Mouse (Mus musculus) left cerebral cortex, postnatal 14 days (tissue): Measurements from ENCODE around the gene Acvr1b. TPM values are rescaled to one million over a fixed set of nuclear protein-coding genes. Genes with fewer than 3 reads are reported as not detected.

ENCODE experiments used
- DNase-seq, 2 experiments: peaks; one replicate each; pipeline ENCODE4 v3.0.0; 2021 to 2022; ENCODE audit warnings: low spot score in 2 of 2, mixed read lengths in 1 of 2
- intact Hi-C: fragments of 180-260 bp; cut with DNase I; formaldehyde crosslinking; loops from one replicate; pipeline ENCODE4 v1.15.1; 2025
- total RNA-seq, 2 experiments: library from RNA; stranded (reverse); gene quantifications; 2 replicates each; pipeline ENCODE4 v1.2.3; 2021

Gene Acvr1b
- total RNA-seq, 2 experiments from 2014 or later, result 112 to 121 TPM

DNA sequence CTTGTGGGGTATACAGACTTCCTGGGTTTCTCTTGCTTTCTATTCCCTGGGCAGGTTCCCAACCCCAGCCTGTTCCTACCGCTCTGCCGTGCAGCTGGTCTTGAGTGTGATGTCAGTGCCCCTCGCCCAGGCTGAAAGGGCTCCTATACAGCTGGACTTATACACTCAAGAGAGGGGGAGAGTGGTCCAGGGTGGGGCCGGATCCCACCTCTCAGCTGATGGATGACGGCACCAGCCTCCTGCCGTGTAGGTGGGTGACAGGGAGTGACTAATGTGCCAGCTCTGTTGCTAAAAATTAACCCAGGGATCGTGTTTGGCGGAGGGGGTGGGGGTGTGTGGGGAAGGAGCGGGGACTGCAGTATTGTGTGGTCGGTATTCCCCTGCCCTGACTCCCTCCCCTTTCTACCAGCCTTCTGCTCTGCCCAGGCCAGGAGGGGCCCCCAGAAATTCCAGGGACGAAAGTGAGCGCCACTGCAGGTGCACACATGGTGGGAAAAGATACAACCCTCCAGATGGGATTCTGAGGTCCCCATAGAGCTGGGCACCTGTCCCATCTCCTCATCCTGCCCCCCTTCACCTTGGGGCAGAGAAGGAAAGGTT is 62.0 kb downstream of the Acvr1b start:
- intact Hi-C loops, result no loop called here
- DNase-seq, result peak; percentile 70 to 77

DNA sequence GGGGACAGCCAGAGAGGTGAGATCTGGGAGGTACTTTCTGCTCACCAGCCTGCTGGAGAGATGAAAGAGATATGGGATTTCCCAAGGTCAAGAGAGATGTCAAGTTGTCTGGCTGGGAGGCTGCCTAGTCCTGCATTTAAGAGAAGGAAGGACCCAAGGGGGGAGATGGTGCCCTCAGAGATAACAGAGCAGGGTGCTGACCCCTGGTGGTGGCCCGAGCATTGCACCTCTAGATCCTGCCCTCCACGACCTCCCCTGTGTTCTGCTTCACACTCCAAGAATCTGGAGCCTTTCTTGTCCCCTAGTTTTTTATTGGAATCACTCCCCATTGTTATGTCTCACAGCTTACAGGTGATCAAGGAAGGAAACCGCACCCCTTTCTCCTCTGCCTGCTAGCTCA is 63.0 kb downstream of the Acvr1b start:
- intact Hi-C loops, result no loop called here
- peak in 1 of 2 experiments; percentile 65 for DNase-seq

DNA sequence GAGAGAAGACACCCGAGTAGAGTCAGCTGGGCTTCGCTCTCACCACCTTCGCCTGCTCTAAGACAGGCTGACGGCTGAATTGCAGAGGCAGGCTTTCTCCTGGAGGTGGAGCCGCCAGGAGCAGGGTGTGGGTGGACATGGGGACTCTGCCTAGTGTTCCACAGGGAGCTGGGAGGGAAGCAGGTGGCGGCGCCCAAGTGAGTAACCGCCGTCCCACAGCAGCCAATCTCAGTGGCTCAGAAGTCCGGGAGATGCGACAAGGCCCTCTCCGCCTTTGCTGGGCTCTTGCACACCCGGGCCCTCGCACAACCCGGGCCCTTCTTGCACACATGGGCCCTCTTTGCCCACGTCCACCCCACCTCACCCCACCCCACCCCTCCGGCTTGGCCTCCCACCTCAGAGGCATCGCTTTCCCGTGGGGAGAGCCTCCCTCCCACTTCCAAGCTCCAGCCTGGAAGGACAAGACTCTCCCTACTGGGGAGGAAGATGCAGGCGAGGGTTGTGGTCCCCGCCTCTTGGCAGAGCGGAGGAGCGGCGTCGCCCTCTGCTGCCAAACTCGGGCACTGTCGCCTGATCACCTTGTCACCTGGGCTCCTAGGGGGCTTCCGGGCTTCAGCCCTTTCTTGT is 65.1 kb downstream of the Acvr1b start:
- intact Hi-C loops, result loop anchor here (2.0 kb wide), 1 partner anchor 18 kb away; no protein-coding TSS in a partner anchor
- peak; percentile 73 to 80 for DNase-seq

DNA sequence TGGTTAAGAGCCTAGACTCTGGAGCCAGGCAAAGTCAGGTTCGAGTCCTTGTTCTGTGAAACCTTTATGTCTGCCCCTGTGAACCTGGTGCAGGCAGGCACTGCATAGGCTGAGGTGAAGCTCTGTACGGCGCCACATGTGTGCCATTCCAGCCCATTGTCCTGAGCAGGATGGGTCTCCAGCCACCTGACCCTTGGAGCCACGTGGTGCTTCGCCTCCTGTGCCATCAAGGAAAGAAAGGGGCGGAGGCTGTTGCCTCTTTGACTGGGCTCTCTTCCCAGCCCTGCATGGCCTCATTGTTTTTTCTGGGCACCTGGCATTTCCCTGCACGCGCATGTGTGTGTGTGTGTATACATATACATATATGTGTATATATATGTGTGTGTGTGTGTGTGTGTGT is 66.0 kb downstream of the Acvr1b start:
- intact Hi-C loops, result loop anchor here (2.0 kb wide), 2 partner anchors 19 to 73 kb away; no protein-coding TSS in a partner anchor
- DNase-seq, result no peak

DNA sequence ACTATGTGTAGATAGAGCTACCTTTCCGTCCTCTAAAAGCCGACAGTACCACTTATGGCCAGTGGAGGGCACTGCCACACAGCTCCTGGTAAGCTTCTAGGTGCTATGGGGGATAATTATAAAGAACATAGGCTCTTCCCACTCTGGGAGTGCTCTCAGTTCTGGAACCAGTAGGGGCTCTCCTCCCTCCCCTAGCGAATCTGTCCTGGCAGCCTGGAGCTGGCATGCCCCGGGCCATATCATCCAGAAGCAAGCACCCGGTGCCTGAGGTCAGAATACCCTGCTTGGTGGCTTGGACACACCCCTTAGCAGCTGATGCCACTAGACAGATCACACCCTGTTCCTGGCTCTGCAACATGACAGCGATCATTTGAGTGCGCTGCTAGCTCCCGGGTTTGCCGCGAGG is 66.9 kb downstream of the Acvr1b start:
- DNase-seq, result peak; percentile 94 to 96
- intact Hi-C loops, result loop anchor here (1.0 to 2.0 kb wide), 2 partner anchors 42 to 72 kb away; no protein-coding TSS in a partner anchor

DNA sequence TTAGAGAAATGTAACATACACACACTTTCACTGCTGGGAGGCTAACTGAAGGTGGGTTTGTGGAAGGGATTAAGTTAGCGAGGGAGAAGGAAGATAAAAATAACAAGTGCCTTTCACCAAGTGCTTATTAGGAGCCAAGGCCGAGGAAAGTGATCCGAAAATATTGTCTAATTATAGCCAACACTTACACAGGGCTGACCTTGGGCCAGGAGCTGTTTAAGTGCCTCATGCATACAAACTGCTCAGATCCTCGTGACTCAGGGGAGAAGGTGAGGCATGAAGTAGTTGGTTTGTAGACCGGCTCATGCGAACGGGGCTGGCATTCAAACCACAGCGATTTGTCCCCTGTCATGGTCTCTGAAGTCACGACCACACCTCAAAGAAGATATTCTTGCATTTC is 67.4 kb downstream of the Acvr1b start:
- intact Hi-C loops, result loop anchor here (1.0 to 2.0 kb wide), 2 partner anchors 42 to 72 kb away; no protein-coding TSS in a partner anchor
- no peak for DNase-seq

DNA sequence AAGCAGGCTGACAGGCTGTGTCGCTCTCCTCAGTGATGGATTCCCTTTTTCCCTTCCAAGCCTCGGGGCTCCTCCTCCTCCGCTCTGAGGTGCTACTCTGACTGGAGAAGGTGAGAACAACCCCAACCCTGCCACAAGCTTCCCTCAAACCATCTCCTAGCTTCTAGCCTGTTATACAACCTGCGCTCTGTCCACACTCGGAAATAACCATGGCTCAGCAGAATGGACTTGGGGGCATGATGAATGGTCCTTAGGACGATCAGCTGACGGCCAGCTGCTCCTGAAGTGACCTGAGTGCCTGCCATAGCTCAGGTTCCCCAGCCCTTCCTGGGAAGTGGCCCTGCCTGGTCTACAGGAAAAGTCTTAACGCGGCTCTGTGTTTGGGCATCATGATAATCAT is 68.0 kb downstream of the Acvr1b start:
- intact Hi-C loops, result loop anchor here (1.0 to 2.0 kb wide), 2 partner anchors 41 to 71 kb away; no protein-coding TSS in a partner anchor
- DNase-seq, result no peak

DNA sequence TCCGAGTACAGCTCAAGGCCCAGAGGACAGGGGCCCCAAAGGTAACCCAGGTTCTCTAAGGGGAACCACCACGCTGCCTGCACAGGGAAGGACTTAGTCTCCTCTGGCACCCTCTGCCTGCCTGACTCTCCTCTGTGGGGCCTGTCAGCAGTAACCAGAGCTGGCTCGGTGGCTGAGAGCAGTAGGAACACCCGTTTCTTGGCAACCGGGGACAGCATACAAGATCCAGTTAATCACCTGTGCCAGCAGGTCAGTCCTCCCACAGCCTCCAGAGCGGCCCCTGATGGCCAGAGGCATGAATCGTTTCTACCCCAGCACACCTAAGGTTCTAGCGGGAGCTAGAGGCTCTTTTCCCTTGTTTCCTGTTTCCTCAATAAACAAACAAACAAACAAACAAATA is 68.8 kb downstream of the Acvr1b start:
- intact Hi-C loops, result no loop called here
- DNase-seq, result no peak

DNA sequence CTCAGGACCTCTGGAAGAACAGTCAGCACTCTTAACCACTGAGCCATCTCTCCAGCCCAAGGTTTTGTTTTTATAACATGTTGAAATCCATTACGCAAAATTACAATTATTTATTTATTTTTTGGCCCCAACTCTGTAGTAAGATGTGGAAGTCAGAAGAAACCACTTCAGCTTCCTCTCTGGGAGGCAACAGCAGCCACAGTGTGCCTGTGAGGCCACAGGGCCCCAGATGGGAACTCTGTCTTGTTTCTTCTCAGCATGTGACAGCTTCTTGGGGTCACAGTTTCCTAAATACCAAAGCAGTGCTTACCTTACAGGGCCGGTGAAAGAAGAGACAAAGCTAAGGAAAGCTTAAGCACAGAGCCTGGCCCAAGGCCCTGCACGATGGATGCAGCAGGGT is 70.1 kb downstream of the Acvr1b start:
- intact Hi-C loops, result no loop called here

DNA sequence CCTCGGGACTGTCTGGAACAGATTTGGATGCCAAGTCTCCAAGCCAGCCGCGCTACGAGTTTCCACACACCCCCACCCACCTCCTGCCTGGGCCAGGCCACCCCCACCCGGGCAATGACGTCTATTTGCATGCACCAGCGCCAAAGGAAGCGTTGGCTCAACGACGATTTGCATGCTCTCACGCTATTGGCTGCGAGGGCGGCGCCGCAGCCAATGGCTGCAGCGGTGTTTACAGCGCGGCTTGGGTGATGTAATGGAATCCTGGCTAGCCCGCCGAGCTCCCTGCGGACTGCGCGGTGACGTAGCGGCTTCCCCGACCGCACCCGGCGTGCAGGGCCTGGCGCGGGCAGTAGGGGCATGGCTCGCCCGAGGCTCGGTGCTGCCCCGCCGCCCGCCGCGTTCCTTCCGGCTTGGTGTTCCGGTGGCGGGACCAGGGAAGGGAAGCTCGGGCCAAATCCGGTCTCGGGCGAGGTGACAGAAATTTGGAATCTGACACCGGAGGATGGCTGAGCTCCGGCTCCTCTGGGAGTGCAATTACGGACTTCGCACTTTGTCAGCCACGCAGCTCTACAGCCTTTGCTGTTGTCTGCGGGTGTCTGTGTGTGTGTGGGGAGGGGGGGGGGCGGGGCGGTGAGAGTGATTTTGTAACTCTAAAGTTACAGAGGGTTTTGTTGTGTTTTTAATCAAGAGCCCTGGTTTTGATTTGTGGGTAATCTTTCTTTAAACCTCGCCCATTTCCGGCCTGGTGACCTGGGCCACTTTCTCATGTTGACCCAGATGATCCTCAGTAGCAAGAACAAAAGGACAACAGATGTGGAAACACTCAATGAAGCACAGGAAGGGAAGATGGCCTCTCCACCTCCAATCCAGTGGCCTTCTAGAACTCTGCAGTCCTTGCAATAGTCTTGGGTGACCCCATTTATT is 72.6 kb downstream of the Acvr1b start:
- intact Hi-C loops, result loop anchor here (1.0 kb wide), 1 partner anchor 20 kb away; no protein-coding TSS in a partner anchor
- DNase-seq, result peak; percentile 96 to 98

More for the DNA sequence above, 70.1 kb downstream of the Acvr1b start:
- DNase-seq, result no peak

DNA sequence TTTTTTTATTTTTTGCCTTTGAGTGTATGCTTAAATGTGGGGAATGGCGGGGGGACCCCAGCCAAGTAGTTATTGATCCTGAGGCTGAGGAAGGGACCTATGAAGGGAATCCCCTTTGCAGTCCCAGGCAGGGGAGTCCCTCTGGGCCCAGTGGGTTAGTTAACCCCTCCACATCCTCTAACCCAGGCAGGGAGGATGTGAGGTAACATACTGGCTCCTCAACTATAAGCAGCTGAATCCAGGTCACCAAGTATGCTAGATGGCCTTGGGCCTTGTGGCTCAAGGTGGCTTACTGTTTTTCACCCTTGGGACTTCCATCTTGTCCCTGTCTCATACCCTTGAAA is 73.3 kb downstream of the Acvr1b start:
- intact Hi-C loops, result no loop called here
- no peak for DNase-seq

DNA sequence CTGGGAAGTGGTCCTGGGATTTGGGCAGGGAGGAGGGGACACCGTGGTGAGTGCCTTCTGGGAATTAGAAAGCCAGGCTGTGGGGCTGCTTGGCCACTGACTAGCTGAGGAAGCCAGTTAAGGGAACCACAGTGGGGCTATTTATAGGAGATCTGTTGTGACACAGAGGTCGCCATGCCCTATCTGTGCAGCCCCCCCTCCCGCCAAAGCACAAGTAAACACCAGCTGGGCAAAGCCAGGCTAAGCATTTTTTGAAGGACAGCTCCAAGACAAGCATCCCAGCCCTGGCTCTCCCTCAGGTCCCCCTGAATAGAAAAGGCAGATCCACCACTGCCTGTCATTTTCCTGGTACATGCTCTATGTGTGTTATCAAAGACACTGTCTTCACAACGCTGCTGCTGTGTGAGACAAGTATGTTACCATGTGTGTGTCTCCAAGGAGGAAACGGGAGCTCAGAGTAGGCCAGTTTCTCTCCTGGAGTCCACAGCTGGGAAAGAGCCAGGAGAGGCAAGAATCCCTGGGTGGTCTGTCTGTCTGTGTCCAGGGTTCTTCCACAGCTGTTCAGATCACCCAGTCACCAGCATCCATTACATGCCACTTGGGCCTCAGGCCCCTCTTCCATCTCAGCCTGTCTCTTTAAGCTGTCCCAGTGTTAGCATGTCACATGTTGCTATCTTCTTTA is 74.3 kb downstream of the Acvr1b start:
- intact Hi-C loops, result no loop called here

DNA sequence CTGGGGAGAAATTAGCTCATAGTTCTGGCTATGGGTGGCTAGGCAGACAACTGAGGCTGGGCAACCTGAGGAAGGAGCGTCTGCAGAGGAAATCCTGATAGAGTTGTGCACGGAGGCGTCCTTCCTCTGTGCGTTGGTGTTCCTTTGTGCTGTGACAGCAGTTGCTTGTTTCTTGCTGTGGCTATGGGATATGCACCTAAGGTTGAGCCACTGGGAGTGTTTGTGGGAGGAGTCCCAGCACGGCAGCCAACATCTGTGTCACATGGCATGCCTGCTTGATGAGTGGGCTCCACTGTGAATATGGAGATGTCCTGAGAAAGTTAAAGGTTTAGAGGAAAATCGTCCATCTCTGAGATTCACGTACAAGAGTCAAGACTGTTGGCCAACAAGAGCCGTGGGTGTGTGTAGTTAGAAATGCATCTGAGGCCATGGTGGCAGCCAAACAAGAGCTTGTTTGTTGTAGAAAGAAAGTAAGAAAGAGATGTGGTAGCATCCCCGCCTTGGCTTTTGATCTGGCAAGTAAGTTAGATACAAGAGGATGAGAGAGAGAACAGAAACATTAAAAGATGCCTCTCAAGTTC is 76.4 kb downstream of the Acvr1b start:
- intact Hi-C loops, result no loop called here

More for the DNA sequence above, 74.3 kb downstream of the Acvr1b start:
- no peak for DNase-seq

DNA sequence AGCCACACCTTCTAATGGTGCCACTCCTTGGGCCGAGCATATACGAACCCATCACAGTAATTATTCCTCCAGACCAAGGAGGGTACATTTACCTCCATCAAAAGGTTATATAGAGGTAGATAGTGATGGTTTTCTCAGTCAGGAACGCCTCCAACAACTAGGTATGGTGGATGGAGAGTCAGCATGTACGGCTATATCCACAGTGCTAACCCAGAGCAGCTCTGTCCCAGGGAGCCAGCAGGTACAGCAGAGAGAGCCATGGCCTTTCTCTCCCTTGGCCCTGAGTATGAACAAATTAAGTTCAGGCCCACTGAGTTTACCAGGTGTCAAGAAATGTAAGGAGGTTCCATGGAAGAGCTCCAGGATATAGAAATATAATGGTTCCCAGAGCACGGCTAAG is 78.1 kb downstream of the Acvr1b start:
- intact Hi-C loops, result no loop called here

More for the DNA sequence above, 76.4 kb downstream of the Acvr1b start:
- DNase-seq, result no peak

DNA sequence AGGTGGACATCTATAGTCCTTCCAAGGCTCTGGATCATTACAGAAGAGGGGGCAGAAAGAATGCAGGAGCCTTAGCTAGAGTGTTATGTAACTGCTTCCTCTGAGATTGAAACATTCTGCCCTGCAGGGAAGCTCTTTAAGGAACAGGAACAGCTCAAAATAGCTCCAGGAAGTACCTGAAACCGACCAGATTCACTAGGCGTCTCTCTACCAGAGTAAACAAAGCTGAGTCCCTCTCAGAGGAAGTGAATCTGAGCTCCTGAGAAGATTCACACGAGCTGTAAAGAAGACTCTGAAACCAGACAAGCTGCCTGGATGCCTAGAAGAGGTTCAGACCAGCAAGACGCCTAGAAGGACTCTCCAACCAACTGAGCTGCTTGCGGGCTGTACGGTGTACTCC is 78.7 kb downstream of the Acvr1b start:
- intact Hi-C loops, result no loop called here

More for the DNA sequence above, 78.1 kb downstream of the Acvr1b start:
- no peak for DNase-seq

DNA sequence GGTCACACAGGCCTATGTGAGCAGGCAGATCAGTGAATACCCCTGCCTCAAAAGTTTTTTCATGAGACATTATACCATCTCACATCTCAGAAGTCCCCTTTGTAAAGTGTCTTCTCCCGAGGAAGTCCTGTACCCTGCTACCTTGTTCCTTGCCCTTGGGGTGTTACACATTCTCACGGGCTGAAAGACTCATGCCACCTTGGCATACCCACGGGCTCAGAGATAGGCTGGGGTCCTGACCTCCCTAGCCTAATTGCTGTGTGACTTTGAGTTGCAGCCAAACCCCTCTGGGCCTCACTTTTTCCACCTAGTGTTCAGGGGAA is 79.7 kb downstream of the Acvr1b start:
- intact Hi-C loops, result no loop called here

More for the DNA sequence above, 78.7 kb downstream of the Acvr1b start:
- no peak for DNase-seq

DNA sequence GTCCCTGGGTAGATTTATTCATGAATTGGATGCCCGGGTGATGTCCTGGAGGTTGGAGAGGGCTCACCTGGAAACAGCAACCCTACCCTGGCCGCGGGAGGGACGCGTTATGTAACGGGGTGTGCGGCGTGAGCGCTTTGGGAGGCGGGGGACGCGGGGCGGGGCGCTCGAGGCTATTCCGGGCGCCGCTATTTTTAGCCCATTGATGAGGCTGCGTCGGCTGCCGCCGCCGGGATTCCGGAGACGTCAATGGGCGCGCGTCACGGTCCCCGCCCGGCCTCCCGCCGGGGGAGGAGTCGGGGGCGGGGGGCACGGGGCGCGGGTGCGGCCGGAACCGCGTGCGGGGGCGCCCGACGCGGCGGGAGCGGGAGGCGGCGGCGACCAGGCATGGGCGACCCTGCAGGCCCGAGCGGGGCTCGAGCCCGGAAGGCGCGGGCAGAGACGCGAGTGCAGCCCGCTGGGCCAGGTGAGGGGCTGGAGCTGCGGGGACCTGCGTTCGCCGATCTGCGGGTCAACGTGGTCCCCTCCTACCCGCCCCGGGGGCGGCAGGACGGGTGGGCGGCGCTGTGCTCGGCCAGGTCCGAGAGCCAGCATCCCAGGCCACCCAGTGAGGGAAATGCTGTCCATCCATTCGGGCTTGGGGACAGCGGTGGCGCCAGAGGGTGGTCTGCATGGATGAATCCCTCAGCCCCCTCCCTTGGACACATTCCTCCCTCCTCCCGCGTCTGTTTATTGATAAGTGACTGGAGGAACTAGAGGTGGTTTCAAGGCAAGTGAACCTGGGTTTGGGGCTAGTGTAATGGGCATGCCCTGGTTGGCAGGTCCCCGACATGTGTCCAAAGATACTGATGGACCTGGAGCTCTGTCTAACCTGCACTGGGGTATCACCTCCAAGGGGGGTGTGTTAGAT is 80.3 kb downstream of the Acvr1b start, which contains the start of gene Nr4a1:
Nr4a1 (plus strand) TSS at position 384 of the 910 bp plus-strand sequence.
- peak in 1 of 2 experiments; percentile 88 for DNase-seq
- intact Hi-C loops, result no loop called here

More for the DNA sequence above, 79.7 kb downstream of the Acvr1b start:
- DNase-seq, result no peak

DNA sequence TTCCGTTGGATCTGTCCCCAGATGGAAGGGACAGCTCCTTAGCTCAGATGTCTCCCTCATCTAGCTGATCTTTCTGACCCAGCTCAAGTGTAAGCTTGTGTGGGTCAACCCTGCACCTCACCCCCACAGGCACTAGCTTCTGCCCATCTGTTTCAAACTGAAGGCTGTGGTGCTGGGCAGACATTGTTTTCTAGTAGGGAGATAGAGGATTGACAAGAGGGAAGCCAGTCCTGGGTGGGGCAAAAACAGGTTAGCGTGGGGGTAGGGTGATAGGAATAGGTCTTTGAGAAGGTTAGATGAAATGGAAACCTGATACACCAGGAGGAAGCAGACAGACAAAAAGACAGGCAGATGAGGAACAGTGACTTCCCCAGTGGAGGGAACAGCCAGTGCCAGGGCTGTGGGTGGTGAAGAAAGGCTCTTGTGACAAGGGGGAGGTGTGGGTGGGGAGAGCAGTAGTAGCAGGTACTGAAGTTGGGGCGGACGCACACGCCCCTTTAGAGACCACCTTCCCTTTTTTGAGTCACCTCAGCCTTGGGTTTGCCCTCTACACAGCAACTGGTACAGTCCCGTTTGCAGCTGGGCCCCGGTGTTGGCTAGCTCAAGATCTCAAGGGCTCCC is 82.1 kb downstream of the Acvr1b start:
- intact Hi-C loops, result no loop called here
- DNase-seq, result no peak
